Mouse (Mus musculus): Measurements from ENCODE around the gene Scaf4.

DNA sequence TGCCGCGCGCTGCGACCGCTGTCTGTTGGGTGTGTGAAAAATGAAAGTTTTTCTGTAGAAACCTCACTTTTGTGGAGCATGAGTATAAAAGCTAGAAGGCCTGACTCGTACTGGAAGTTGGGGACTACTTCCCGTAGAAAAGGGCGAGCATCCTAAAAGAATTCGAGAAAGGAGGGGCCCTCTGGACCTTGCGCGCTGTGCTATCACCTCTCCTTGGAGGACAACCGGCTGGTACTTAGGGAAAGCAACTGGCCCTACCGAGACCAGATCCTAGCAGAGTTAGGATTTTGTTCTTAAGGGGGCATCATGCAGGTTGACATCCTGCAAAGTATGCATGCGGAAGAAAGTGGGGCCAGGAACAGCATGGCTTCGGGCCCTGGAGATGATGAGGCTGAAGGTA, 613 bp upstream of the Scaf4 start:
- TF ChIP-seq MAX (IDR thresholded peaks at IDR 0.05) (no peak), USF1 (IDR thresholded peaks at IDR 0.05; ENCODE audit: low read depth) (no peak), CTCF (IDR thresholded peaks at IDR 0.05; ENCODE audit: control insufficient read depth, insufficient read depth, insufficient read length) (no peak), MYOD1 (IDR thresholded peaks at IDR 0.05; ENCODE audit: control insufficient read depth, insufficient read length, low read depth) (no peak), MYOG (IDR thresholded peaks at IDR 0.05; ENCODE audit: control insufficient read depth, extremely low read depth, insufficient read length) (no peak)
